Mouse (Mus musculus) ES-E14 (cell line): ENCODE data around the gene Tmem88b. TPM values are rescaled to one million over a fixed set of nuclear protein-coding genes. Genes with fewer than 3 reads are reported as not detected.

Source experiments
- DNase-seq: peaks from one replicate; pipeline ENCODE4 v3.0.0-alpha.2; 2013; ENCODE audit warnings: low read depth, low spot score
- H3K27ac ChIP-seq: 2 replicates; pipeline ENCODE4 v1.5.1; 2012; ENCODE audit warnings: low read depth, mild to moderate bottlenecking, low read length, moderate library complexity, mixed read lengths; ENCODE audit not compliant: poor library complexity, insufficient read depth, severe bottlenecking
- H3K36me3 ChIP-seq: 2 replicates; pipeline ENCODE4 v1.6.1; 2012; ENCODE audit warnings: mild to moderate bottlenecking, low read length, moderate library complexity, mixed read lengths; ENCODE audit not compliant: control insufficient read depth, poor library complexity, insufficient read depth, severe bottlenecking
- H3K4me1 ChIP-seq, 2 experiments: fragments of 150-350 bp in 1 of 2; sonication (generic) in 1 of 2; 2 replicates each; pipeline ENCODE4 v1.6.1; 2012; ENCODE audit warnings: low read length in 2 of 2, mild to moderate bottlenecking in 1 of 2, mixed read lengths in 1 of 2; ENCODE audit not compliant: control insufficient read depth in 2 of 2, insufficient read depth in 2 of 2, poor library complexity in 1 of 2
- H3K4me3 ChIP-seq, 2 experiments: fragments of 150-350 bp in 1 of 2; sonication (generic) in 1 of 2; 2 replicates each; pipeline ENCODE4 v1.5.1; 2012; ENCODE audit warnings: low read length in 2 of 2, low read depth in 1 of 2, mild to moderate bottlenecking in 1 of 2, mixed read lengths in 1 of 2; ENCODE audit not compliant: insufficient read depth in 1 of 2, poor library complexity in 1 of 2, severe bottlenecking in 1 of 2
- H3K9ac ChIP-seq: 2 replicates; pipeline ENCODE4 v1.6.1; 2012; ENCODE audit warnings: low read depth, mild to moderate bottlenecking, low read length, mixed read lengths; ENCODE audit not compliant: poor library complexity, insufficient read depth, severe bottlenecking
- H3K9me3 ChIP-seq: fragments of 150-350 bp; sonication (generic); 2 replicates; pipeline ENCODE4 v1.6.1; 2012; ENCODE audit warnings: low read depth, mild to moderate bottlenecking, low read length; ENCODE audit not compliant: control insufficient read depth, insufficient read depth
- CHD2 ChIP-seq: IDR thresholded peaks from 2 replicates; pipeline ENCODE4 v1.6.1; 2014; ENCODE audit warnings: mild to moderate bottlenecking, low read depth, low read length, inconsistent platforms
- HCFC1 ChIP-seq: IDR thresholded peaks from 2 replicates; pipeline ENCODE4 v1.6.1; 2012; ENCODE audit warnings: low read length, inconsistent platforms, borderline replicate concordance; ENCODE audit not compliant: insufficient read depth
- MAFK ChIP-seq: IDR thresholded peaks from 2 replicates; pipeline ENCODE4 v1.6.1; 2014; ENCODE audit warnings: mild to moderate bottlenecking, low read depth, low read length, inconsistent platforms; ENCODE audit not compliant: insufficient read depth
- ZC3H11A ChIP-seq: IDR thresholded peaks from 2 replicates; pipeline ENCODE4 v1.6.1; 2012; ENCODE audit warnings: low read depth, mild to moderate bottlenecking, inconsistent platforms, low read length, borderline replicate concordance
- ZNF384 ChIP-seq: IDR thresholded peaks from 2 replicates; pipeline ENCODE4 v1.6.1; 2012; ENCODE audit warnings: low read depth, low read length, inconsistent platforms
- in situ Hi-C, 2 experiments: fragments of 600-800 bp; cut with MboI; formaldehyde crosslinking; loops; one replicate each; pipeline ENCODE4 v1.15.1; 2025; ENCODE audit warnings: low sequenced_read_pairs in 2 of 2, inconsistent platforms in 1 of 2; ENCODE audit not compliant: unreplicated experiment in 2 of 2
- total RNA-seq: library from RNA; depleted of rRNA; stranded (reverse); fragments of 300-350 nt; gene quantifications from 2 replicates; pipeline ENCODE4 v1.2.3, GENCODE M21; 2012

The Tmem88b gene
- total RNA-seq, 1 experiment, result 0.09 TPM

DNA sequence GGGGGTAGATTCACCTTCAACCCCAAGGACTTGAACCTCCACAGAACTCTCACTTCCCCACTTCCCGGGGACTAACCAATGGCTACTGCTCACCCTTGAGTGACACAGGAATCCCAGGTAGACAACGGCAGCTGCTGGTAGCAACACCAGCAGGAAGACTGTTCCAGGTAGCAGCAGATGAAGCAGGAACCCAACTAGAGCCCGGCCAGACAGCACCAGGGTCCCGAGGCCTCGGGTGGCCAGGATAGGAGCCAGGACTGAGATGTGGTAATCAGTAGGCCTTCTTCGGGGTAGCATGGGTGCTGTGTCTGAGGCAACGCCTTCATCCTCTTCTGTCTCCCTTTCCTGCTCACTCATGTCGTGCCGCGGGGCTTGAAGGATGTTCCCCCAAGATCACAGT, 428 bp downstream of the Tmem88b start:
- Histone ChIP-seq H3K9me3 (no peaks in the 10 kb centered on the region), H3K4me3 (0 out of 4 replicates have a peak overlapping the region, but pooled peaks of 1 of the 2 experiments have one; percentile 12), H3K36me3 (no peaks in the 10 kb centered on the region), H3K4me1 (peaks cover 5 to 7% of the 10 kb centered on the region in 2 experiments; a peak in 3 of 4 replicates), H3K9ac (0 out of 2 replicates have a peak overlapping the region, but pooled peaks have one; percentile 26), H3K27ac (no peak overlapping the region)
- no peak for DNase-seq
- in situ Hi-C loops, result no loop called here
- TF ChIP-seq ZC3H11A, result no peak
- TF ChIP-seq HCFC1, result no peak
- no peak for TF ChIP-seq MAFK
- TF ChIP-seq ZNF384, result no peak
- TF ChIP-seq CHD2, result no peak

DNA sequence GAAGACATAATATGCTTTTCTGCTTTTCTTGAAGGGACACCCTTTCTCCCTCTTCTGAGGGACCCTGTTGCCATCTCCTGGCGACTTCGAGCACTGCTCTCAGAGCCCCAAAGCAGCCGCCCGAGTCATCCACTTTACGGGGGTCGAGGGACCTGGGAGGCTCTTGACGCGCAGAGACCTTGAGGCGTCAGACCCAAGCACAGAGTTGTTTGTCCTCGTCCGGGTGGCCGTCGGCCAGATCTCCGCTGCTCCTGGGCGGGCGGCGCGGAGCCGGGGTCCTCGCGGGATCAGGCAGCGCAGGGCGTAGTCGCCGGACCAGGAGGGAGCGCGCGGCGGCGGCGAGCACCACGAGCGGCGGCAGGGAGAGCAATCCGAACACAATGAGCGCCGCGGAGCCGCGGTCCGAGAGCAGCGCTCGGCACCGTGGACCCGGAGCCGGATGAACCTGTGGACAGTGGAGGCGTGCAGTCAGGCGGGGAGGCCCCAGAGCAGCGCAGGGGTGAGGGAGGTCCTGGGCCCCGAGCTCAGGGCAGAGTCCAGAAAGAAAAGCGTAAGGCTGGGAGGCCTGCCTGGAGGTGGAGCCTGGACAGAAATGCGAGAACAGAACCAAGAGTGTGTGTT, 1.5 kb downstream of the Tmem88b start:
- Histone ChIP-seq H3K9ac (peak overlapping the region; percentile 86), H3K9me3 (no peaks in the 10 kb centered on the region), H3K4me3 (peak overlapping the region; percentile 77 to 85), H3K27ac (no peak overlapping the region; the same call in 1 of the 2 replicates), H3K36me3 (no peaks in the 10 kb centered on the region), H3K4me1 (peaks cover 5 to 7% of the 10 kb centered on the region in 2 experiments; a peak in 3 of 4 replicates)
- in situ Hi-C loops, result no loop called here
- no peak for TF ChIP-seq HCFC1
- TF ChIP-seq CHD2, result 0 out of 2 replicates have a peak, but pooled peaks have one; percentile 48
- DNase-seq, result no peak

DNA sequence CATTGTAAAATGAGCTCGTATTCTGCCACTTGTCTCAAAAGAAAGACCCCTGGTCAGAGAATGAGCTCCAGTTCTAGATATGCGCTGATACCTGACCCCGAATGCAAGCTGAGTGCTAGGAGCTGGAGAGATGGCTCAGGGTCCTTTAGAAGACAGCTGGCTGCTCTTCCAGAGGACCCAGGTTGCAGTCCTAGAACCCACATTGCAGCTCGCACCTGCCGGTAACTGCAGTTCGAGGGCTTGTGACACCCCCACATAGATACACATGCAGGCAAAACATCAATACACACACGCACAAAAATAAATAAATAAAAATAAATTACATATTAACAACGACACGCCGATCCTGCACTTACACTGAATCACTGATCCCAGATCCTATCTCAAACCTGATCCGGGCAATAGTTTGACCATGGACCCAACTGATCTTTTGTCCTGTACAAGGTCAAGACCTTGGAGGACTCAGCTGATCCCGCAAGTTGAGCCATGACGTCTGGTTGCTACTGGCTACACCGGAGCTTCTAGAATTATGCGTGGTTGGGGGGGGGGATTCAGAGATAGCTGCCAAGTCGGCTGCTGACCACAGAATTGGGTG, 2.1 kb downstream of the Tmem88b start:
- Histone ChIP-seq H3K4me1 (peaks cover 5 to 7% of the 10 kb centered on the region in 2 experiments; a peak in 3 of 4 replicates), H3K9me3 (no peaks in the 10 kb centered on the region), H3K9ac (no peak overlapping the region; the same call in 1 of the 2 replicates), H3K36me3 (no peaks in the 10 kb centered on the region), H3K4me3 (peak overlapping the region; percentile 77 to 85), H3K27ac (no peak overlapping the region)
- in situ Hi-C loops, result no loop called here
- TF ChIP-seq CHD2 (no peak), ZNF384 (no peak), HCFC1 (no peak), ZC3H11A (no peak), MAFK (no peak)
- DNase-seq, result no peak

DNA sequence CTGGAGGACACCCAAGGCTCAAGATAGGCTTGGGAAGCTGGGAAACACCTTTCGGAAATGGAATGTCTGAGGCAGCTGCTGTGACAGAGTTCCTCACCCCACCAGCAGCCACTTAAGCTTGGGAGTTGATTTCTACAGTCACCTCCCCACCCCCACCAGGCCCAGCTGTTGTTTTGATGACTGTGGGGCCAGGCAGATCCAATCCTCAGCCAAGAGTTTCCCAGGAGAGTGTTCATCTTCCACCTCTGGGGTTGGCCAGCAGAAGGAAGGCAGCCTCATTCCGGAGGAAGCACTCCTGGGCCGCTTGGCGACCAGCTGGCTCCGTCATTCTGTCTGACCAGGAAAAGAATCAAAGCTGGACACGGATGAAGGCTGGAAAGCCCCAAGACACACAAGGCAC, 4.8 kb downstream of the Tmem88b start:
- H3K27ac ChIP-seq, result no peak overlapping the region
- no peak for TF ChIP-seq MAFK
- TF ChIP-seq ZC3H11A, result no peak
- no peak for TF ChIP-seq HCFC1
- no peak for TF ChIP-seq ZNF384
- no peak for TF ChIP-seq CHD2
- H3K9ac ChIP-seq, result no peak overlapping the region
- in situ Hi-C loops, result no loop called here
- no peaks in the 10 kb centered on the region for H3K9me3 ChIP-seq
- no peak for DNase-seq
- H3K4me1 ChIP-seq, result peaks cover 9 to 15% of the 10 kb centered on the region in 2 experiments; a peak in 3 of 4 replicates
- H3K4me3 ChIP-seq, result no peak overlapping the region
- no peaks in the 10 kb centered on the region for H3K36me3 ChIP-seq
